Mouse (Mus musculus) frontal cortex, postnatal 14 days (tissue): ENCODE measurements around the gene Itga11.
"Not testable (repeated sequence)": the region's sequence is repeated elsewhere in the genome, so short reads cannot be mapped to it uniquely, and the experiment has no call there.

Source experiments
- DNase-seq, 2 experiments: peaks; one replicate each; pipeline ENCODE4 v3.0.0; 2022; ENCODE audit warnings: low spot score in 2 of 2

The Itga11 gene

DNA sequence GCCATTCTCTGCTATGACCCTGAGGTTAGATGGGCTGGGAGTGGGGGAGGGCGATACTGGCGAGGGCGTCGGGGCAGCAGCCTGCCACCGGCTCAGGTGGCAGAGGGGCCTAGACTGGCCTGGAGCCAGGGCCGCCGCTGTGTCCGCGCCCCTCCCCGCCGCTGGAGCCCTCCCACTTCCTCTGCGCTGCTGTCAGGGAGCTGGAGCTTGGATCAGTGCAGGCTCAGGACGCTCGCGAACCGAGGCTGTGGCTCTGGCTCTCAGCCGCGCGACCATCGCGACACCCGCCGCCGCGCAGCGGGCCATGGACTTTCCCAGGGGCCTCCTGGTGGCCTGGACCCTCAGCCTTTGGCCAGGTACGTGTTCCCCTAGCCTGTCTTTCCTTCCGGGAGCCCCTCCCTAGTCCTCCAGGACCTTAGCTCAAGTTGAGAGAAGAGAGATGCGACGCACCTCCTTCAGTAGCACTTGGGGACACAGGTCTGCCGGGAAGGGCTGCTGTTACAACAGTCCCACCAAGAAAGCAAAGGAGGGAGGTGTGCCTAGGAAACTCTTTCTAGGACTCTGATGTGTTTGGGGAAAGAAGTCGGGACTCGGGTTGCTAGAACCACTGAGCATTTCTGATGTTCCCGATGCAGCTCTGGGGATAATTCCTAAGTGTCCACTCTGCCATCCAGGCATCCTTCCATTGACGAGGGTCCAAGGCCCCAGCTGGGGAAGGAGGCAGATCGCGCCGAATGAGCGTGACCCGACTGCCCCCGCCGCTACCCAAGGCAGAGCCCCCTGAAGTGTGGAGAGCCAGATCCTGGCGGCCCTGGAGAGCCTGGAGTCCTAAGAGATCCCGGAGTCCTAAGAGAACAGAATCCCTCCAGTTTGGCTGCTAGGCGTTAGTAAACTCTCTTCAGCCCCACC is at the start of gene Itga11:
Itga11 (plus strand) TSS at position 186 of the 909 bp plus-strand sequence.
- DNase-seq: no peak

DNA sequence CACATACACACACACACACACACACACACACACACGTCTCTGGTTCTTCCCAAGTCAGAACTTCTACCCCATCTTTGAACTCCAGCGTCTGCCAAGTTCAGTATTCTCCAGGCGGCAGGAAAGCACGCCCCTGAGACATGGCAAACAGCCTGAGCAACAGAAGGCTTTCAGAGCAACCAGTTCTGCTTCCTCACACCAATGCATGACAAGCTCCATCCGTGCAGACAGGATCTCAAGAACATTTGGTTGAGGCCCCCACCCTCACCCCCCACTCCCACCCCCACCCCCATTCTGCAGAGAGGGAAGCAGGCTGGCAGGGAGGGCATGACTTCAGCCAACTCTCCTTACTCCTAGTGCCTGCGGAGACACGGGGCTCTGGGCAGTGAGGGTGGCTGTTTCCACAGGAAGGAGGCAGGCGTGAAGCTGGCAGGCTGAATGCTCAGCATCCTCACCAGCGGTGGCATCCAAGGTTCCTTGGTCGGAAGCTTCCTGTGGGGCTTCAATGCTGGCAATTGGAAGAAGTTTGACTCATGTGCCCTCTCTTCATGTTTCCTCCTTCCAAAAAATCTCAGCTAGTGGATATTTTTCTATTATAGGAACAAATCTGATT is 46.9 kb upstream of the Itga11 start:
- peak; percentile 16 to 33 for DNase-seq

DNA sequence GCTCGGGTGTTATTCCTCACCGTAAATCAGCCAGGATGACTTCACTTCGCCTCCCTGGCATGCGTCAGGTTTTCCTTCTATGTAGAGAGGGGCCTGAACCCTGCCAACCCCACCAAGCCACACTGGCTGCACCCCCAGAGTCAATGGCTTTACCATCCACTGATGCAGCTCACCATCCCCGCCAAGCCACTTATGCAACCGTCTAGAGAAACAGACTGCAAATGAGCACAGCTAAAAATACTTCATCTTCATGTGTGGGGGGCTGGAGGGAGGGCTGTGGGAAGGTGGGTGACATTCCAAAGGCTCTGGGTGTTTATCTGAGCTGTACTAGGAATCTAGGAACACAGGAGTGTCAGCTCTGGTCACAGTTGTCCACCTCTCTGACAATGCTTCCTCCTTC is 45.2 kb upstream of the Itga11 start:
- peak; percentile 31 to 32 for DNase-seq

DNA sequence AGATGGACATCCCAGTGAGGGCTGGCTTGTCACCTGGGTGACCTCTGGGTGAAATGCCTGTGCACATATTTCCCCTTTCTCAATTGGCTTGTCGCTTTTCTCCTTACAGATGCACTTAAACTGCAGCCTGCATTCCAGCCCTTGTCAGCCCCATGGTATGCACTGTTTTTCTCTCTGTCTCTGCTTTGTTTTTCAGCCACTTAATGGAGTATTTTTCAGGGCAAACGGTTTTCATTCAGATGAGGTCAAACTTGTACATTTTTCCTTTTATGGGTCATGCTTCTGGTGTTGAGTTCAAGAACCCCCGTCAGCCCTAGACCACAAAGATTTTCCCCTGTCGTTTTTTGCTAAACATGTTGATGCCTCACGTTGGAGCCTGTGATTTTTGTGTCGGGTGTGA is 39.6 kb upstream of the Itga11 start:
- DNase-seq: no peak

DNA sequence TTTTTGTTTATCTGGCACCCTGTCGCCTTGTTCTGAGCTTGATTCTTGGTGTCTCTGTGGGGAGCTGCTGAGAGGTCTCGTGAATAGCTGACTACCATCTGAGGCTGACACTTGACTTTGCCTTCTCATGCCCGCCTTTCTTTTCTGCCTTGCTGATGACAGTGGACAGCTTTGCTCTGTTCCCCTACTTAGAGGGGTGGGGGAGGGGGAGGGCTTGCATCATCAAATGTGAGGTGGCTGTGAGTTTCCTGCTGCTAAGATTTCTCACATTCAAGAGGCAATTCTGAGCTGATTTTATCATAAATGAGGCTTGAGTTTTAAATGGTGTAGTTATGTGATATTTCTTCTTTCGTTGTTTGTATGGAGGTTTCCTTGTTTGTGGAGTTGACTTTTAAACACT is 37.9 kb upstream of the Itga11 start:
- no peak for DNase-seq

DNA sequence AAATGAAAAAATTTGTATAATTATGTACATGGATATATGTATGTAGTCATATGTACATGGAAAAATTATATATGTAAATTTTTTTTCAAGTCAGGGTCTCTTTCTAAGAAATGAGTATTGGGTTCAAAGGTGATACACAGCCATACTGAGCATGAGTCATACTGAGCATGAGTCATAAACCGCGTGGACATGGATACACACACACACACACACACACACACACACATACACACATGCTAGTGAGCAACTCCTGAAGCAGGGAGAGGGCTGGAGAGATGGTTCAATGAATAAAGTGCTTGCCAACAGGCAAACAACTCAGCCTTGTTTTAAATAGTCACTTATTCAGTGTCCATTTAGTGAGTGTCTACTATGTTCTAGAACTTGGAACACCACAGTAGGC is 37.4 kb upstream of the Itga11 start:
- DNase-seq: no peak

DNA sequence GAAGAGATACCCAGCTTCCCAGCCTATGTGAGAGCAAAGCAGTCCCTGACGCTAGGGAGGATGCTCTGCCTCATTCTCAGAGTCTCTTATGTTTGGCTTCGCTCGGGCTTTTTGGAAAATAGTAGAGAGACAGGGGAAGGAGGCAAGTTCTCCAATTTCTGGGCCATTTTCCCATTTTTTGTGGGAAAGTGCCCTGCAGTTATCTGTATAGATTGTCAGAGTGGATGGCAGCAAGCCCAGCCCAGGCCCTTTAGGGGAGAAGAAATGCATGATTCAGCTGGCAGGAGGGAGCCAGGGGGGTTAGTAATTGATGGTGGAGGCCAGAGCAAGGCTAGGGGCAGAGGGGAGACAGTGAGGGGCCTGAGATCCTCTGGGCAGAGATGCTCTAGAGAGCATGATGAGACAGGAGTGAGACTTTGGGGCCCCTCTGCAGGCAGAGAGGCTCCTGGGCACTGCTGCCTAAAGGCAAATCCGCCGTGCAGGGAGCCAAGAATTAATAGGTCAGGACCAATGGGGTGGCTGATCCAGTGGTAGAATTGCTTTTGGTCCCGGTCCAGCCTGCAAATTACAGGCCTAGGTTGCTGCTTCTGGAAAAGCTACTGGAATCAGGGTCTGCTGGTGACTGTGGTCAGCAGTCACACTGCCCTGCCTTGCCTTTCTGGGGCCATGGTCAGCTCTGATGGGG is 31.8 kb upstream of the Itga11 start:
- DNase-seq: no peak

DNA sequence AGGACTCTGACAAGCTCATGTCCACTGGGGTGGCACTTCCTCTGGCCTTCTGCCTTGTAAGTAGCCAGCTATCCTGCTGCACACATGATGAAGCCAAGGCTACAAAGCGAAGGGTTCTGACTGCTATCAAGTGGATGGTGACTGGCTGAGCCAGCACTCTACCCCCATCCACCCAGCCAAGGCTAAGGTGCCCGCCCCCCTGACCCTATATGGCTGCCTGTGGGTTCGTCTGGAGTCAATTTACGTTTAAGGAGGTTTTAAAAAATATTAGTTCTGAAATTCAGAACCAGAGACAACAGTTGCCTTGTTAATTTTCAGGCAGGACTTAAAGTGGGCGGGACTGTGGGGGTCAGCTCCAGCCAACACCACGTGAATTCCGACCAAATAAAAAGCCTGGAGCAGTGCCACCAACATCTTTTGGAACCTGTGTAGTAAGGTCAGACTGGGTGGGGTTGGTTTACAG is 30.9 kb upstream of the Itga11 start:
- no peak for DNase-seq

DNA sequence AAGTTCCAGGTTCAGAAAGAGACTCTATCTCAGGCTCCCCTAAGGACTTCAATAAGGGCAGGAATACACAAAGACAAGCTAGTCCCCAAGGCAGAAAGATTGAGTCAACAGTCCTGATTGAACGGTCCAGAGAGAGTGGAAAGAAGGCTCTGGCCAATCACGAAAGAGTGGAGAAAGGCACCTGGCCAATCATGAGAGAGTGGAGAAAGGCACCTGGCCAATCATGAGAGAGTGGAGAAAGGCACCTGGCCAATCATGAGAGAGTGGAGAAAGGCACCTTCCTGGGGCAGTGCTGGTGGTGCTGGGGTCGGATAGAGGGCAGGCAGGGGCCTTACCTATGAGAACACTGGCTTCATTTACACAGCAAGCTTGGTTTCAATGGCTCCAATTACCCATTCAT is 28.2 kb upstream of the Itga11 start:
- DNase-seq: no peak

DNA sequence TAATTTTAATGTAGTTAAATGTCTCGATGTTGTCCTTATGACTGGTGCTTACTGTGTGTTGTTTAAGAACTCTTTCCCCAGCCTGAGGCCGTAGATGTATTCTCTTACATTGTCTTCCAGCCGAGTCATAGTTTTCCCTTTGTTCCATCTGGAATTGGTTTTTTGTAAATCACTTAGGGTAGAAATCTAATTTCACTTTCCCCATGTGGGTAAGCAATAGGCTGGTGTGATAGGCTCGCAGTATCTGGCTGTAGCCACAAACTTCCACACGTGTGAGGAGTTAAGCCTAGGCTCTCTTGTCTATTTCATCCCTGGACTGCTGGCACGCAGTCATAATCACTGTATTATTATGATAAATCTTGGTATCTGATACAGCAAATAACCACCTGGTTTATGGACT is 26.9 kb upstream of the Itga11 start:
- no peak for DNase-seq

DNA sequence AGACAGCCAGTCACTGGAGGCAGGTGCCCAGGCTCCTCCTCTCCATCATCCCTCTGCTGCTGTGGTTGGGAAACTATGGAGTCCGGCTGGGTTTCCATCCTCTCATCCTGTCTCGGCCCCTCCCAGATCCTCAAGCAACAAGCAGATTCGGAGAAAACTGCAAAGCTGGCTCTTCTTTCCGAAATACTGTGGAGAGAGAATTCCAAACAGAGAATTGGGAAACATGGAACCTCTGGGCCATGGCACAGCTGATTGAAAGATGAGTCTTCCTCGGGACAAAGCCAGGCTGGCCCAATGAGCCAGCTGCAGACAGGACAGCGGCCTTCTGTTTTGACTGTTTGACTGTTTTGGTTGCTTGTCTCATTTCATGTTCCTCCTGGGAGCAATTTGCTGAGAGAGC is 23.3 kb upstream of the Itga11 start:
- DNase-seq: no peak

DNA sequence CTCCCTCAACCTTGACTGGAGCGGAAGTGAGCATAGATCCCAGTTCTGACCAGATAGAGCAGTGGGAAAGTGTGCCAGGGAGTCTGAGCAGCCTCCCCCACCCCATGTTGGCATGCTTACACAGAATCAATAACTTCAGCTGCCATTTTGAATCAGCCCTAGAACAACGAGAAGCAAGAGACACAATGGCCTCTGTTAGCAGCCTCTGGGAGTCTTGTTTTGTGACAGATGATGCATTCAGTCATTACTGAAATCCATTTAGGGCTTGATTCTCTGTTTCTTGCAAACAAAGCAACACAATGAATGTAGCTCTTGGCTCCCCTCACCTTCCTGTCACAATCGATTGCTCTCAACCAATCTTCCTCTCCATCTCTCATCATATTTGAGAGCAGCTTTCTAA is 19.6 kb upstream of the Itga11 start:
- DNase-seq: no peak

DNA sequence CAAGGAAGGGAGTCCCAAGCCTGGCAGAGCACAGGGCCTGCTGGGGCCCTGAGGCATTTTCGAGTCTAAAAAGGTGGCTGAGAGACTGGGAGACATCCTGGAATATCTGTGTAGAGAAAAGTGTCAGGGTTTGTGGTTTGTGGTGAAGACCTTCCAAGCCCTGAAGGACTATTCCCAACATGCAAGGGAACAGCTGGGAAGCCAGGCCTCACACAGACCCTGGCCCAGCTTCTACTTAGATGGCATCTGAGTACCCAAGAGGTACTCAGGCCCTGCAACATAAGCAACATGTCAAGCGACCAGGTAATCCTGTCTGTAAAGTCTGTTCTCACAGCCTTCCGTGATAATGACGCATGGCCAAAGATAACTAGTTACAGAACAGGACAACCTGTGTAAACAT is 18.6 kb upstream of the Itga11 start:
- no peak for DNase-seq

DNA sequence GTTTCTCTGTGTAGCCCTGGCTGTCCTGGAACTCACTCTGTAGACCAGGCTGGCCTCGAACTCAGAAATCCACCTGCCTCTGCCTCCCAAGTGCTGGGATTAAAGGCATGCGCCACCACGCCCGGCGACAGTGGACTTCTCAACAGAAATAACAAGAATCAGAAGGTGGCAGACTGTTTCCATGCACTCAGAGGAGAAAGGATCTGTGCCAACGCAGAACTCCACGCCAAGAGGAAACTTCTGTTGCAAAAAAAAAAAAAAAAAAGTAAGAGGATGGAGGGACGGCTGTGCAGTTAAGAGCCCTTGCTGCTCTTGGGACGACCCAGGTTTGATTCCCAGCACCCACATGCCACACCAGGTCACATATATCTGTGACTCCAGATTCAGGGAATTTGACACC is 16.7 kb upstream of the Itga11 start:
- not testable (repeated sequence) for DNase-seq

DNA sequence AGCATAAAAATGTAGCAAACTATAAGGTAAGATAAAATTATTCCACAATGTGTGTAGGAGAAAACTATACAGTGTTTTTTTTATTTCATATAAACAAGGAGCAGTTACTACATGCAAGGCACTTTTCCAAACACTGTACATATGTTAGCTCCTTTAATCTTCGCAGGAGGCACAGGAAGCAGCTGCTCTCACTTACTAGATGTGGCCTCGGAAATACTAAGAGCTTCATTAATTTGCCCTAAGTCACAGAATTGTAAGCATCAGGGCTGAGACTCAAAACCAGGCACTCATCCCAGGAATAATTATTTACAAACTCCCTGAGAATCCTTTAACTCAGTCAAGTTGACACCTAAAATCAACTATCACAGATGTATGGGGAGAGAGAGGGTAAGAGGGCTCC is 14.2 kb upstream of the Itga11 start:
- no peak for DNase-seq

DNA sequence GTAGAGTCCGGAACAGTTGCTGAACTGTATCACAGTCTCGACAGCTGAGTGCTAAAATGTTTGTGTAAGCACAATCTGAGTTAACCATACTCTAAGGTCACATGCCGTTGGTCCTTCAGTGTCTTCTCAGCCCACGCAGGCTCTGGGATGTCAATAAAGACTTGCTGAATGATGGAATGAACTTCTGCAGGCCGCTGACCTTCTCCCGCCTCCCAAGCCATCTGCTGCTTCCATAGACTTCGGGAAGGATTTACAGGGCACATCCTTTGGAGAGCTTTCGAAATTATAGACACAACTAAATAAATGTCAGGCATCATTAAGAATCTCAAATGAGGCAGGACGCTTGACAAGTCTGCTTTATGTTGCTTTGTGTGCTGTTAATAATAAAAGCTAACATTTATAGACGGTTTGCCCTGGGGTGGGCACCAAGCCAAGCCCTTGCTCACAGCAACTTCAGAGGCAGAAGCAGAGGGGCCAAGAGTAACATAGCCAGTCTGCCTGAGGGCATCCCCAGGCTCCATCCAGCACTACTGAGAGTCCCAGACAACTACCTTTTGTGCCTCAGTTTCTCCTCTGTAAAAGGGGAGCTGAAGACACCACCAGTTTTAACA is 13.4 kb upstream of the Itga11 start:
- no peak for DNase-seq

DNA sequence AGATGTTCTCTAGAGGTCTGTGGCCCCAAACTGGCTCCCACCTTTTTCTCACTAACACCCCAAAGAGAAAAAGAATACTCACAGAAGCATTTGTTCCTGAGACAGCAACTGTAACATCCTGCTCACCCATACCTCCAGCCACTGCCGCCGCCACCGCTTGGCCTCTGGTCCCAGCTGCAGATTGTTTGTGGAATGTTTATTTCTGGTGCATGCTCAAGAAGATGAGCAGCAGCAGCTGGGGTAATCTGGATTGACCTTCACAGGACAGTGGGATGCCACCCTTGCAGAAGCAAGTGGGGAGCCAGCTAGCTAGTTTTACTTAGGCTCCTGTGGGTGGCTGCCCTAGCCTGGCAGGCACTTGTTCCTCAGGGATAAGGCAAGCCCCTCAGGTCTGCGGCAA is 11.7 kb upstream of the Itga11 start:
- no peak for DNase-seq

DNA sequence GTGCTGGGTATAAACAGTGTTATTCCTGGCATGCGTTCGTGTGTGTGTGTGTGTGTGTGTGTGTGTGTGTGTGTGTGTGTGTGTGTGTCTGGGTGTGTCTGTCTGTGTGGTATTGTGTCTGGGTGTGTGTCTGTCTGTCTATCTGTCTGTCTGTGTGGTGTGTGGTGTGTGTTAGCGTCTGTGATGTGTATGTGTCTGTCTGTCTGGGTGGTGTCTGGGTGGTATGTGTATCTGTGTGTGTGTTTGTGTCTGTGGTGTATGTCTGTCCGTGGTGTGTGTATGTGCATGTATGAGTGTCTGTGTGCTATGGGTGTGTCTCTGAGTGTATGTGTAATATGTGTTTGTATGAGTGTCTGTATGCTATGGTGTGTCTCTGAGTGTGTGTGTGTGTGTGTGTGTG is 9.1 kb upstream of the Itga11 start:
- DNase-seq: no peak

DNA sequence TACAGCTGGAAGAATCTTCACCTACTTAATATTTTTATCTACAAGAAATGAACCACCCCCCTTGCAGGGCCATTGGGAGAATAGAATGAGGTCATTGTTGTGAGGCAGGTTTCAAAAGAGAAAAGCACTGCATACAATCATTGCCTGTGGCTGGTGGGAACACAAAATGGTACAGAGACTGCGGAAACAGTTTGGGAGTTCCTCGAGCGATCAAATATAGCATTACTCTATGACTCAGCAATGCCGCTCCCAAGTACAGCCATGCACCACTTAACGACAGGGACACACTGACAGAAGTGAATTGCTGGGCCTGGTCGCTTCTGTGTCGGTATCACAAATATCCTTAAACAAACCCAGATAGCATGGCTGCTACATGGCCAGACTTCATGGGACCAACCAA is 4.4 kb upstream of the Itga11 start:
- no peak for DNase-seq

DNA sequence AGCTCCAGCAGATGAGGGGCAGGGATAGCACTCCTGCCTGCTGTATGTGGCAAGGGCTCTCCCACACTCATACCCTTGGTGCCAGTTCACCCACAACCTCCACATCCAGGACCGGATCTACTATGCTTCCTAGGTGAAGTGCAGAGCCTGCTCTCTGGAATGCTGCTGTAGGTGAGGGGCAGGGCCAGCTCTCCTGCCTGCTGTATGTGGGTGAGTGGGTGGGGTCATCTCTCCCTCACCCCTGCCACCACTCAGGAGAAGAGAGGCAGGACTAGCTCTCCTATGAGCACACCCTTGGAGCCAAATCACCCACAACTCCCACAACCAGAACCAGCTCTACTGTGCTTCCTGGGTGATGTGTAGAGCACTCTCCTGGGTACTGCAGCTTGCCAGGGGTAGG is 2.5 kb upstream of the Itga11 start:
- no peak for DNase-seq

DNA sequence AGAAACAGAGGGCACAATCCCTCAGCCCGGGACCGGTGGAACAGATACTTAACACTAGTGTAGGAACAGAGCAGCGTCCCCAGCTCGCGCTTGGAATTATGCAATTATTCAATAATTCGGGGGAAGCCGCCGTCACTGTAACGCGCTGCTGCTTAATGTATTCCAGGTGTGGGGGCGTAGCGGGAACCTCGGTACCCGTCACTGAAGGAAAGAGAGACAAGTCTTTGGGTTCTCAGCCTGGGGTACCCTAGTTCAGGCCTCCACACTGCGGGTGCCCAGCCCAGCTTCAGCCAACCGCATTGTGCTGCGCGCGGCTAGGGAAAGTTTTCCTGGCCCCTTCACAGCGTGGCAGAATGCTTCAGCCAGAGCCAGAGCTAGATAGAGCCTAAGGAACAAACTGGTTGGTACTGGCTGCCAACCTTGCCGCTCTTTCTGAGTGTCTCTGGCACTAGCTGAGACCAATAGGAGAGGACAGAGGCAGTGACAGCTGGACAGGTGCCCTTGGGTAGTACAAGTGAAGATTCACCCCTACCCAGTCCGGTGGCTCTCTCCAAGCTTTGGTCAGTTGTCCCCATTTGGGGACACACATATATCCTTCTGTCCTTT is 1.0 kb downstream of the Itga11 start:
- peak in 1 of 2 experiments; percentile 17 for DNase-seq

DNA sequence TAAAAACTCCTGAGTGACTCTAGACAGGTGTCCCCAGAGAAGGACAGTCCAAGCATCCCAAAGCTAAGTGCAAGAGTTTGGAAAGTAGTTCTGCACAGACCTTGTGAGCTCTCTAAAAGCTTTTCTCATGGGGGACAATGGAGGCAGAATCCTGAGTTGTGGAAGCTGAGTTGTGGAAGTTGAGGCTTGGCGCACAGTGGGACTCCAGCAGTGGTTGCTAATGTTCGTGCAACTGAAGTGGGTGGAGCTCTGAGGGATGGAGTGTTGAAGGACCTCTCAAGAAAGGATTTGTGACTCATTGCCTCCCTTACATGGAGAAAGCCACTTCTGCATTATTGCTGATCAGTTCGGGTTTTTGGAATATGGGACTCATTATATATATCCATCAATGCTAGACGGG is 1.8 kb downstream of the Itga11 start:
- DNase-seq: no peak
